Mouse (Mus musculus) mouse embryonic stem cell (cell line): ENCODE results near the gene Mvb12a.

Source experiments
- in situ Hi-C, 2 experiments: fragments of 300-500 bp; cut with MboI; formaldehyde crosslinking; loops; 1 replicate in 1 of 2; 3 replicates in 1 of 2; pipeline ENCODE4 v1.14.3; 2019 to 2020; ENCODE audit warnings: low sequenced_read_pairs in 2 of 2, low pct_unique_long_range_greater_than_20kb in 1 of 2, mixed read lengths in 1 of 2; ENCODE audit not compliant: unreplicated experiment in 1 of 2

Mvb12a gene

DNA sequence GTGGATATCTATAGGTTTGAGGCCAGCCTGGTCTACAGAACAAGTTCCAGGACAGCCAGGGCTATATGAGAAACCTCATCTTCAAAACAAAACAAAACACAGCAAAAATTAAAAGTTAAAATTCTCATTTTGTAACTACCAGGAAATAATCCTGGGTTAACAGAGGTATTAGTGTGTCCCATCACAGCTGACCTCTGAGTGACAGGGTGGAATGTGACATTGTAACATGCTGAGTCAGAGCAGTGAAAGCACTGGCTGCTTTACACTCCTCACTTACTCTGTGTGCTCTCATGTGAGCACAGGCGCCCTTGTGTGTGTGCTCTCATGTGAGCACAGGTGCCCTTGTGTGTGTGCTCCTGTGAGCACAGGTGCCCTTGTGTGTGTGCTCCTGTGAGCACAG lies 32.3 kb downstream of the Mvb12a start:
- in situ Hi-C loops: no loop called here

DNA sequence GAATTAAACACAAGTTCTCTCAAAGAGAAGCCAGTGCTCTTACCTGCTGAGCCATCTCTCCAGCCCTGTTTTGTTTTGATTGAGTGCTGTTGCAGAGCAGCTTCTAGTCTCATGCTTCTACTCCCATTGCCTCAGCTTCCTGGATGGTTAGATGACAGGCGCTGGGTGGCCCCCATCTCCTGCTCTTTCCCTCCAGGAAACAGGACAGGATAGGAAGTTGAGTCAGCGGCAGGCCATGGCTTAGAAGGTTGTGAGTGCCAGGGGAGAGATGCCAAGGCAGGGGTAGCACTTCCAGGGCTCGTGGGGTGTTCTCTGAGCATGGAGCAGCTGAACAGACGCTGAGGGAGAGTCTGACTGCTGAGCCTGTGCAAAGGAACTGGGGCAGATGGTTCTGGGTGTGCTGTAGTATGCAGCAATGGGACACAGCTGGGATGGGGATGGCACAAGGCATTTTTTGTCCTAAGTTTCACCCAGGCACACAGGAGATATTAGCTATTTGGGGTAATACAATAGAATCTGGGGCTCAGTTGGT lies 35.2 kb downstream of the Mvb12a start:
- in situ Hi-C loops: no loop called here

DNA sequence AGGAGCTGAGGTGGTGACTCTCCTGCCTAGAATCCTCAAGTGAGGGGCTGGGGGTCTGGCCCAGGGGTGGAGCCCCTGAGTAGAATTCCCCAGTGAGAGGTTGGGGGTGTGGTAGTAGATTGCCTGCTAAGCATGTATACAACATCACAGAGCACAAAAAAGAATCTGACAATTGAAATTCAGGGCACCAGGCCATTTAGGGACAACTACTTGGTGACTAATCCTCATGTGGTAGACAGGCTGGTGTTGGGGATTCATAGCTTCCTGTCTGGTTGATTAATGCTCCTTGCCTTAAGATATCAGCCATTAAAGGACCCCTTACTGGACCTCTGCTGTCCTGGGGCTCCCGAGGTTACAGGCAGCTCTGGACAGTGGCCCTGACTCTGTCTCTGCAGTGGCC lies 36.3 kb downstream of the Mvb12a start:
- in situ Hi-C loops: no loop called here

DNA sequence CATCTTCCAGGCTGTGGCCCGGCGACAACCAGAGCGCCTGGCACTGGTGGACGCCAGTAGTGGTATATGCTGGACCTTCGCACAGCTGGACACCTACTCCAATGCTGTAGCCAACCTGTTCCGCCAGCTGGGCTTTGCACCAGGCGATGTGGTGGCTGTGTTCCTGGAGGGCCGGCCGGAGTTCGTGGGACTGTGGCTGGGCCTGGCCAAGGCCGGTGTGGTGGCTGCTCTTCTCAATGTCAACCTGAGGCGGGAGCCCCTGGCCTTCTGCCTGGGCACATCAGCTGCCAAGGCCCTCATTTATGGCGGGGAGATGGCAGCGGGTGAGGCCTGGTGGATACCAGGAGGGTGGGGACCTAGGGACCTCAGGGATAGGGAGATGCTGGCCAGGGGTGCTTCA lies 36.8 kb downstream of the Mvb12a start:
- in situ Hi-C loops: no loop called here

DNA sequence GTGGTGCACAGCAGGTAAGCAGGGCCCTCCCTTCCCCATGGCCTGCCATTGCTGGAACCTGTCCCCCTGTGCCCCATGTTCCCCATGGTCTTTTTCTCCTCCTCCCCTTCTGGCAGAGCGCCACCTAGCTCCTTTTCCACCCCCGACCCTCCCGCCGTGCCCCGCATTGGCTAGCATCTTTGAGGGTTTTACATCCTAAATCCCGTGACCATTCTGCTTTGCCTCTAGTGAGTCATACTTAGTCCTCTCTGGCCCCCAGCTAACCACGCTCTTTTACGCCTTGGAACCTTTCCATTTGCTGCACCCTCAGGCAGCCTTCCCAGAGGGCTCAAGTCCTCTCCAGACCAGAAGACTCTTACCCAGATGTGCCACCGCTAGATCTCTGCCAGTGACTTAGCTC lies 37.5 kb downstream of the Mvb12a start:
- in situ Hi-C loops: no loop called here

DNA sequence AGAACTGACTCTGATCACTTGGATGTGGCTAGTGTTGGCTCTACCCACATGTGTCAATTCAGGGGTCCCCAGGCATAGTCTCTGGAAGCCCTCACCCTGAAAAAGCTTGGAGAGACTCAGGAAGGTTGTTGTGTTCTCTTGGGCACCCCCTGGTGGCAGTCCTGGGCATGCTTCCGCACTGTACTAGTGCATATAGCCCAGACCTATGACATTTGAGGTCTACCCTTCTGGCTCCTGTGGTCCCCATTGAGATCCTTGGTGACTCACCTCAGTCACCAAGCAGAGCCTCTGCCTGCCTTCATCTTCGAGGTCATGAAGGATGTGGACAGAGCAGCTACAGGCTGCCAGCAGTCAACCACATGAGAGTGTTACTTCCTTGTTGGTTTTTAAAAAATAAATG lies 44.2 kb downstream of the Mvb12a start:
- in situ Hi-C loops: no loop called here

DNA sequence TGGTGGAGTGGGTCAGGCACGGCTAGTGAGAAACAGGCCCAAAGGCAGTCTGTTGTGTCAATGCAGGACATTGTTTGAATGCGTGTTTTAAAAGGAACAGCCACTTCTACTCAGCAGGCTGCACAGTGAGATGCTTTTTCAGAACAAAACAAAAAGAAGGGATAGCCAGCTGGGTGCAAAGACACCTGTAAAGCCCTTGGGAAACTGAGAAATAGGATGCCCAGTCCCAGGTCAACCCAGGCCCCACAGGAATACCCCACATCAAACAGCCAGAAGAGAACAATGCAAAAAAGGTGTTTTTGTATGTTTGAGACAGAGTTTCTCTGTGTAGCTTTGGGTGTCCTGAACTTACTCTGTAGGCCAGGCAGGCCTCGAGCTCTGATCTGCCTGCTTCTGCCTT lies 46.0 kb downstream of the Mvb12a start:
- in situ Hi-C loops: no loop called here

DNA sequence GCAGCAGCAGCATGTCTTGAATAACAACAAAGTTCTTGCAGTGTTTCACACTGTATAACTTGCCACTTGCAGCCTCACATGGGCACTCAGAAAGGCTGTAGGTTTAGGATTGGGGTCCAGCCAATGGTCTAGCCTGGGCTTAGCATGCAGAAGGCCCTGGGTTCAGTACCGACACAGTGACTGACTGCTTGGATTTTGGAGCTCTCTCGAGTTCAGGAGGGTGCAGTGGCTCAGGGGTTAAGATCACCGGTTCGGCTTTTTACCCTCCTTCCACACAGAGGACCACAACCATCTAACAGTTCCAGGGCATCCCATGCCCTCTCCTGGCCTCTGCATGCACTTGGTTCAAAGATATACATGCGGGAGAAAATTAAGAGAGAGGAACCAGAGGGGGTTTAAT lies 48.3 kb downstream of the Mvb12a start:
- in situ Hi-C loops: no loop called here

DNA sequence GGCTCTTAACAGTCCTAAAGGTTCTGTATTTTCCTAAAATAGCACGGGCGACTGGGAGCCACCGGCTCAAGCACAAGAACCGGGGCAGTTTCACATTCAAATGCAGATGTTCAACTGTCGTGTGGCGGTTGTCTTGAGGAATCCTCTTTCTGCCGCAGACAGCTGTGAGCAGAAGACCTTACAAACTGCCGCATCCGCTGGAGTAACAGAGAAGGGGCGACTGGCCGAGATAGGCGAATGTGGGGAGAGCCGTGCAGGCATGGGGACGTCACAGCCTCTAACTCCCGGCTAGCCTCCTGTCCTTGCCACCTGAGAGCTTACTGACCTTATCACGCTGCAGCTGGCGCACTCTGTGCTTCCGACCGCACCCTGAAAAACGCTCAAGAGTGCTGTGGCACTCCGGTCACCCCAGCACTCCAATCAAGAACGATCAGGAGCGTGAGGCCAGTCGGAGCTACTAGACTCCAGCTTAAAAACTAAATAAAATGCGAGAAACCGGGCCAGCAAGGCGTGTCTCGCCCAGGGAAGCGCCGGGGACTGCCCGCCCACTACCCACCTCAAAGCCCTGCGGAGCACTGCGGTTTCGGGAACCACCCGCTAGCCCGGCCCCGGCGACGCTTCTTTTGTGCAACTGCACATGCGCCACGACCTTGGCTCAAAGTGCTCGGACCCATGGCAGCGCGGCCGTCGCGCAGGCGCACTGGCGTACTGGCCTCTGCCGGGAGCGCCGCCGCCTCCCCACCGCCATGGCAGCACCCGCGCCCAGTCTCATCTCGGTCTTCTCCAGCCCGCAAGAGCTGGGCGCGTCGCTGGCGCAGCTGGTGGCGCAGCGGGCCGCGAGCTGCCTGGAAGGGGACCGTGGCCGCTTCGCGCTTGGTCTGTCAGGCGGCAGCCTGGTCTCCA lies 49.0 kb downstream of the Mvb12a start, which contains the start of gene Pgls:
Gene Pgls, plus strand, starts transcription at position 706 of the 903 bp plus-strand sequence.
- in situ Hi-C loops: no loop called here

DNA sequence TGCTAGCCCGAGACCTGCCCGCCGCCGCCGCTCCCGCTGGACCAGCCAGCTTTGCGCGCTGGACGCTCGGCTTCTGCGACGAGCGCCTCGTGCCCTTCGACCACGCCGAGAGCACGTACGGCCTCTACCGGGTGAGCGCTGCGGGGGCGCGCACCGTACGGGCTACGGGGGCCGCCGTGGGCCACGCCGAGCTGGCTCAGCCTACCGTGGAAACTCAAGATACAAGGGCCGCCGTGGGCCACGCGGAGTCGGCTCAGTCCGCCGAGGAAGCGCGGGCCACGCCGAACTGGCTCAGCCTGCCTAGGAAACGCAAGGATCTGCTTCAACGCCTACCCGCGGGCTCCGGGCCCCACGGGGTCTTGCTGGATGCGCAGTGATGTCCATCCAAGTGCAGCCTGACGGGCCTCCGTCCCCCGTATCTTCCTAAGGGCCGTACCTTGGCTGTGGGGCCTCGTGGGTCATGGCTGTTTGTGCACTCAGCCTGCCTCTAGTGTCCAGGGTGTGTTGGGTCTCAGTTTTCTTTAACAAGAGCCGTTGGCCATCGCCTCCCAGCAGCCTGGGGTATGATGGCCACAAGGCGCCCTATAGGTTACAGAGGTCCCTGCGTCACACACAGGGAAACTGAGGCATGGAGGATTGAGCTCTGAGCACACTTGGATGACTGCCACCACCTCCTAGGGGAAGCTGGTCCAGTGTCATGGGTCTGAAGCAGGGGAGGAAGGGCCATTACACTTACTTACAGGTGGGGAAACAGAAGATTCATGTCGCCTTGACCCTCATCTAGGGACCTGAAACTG lies 49.9 kb downstream of the Mvb12a start:
- in situ Hi-C loops: no loop called here

DNA sequence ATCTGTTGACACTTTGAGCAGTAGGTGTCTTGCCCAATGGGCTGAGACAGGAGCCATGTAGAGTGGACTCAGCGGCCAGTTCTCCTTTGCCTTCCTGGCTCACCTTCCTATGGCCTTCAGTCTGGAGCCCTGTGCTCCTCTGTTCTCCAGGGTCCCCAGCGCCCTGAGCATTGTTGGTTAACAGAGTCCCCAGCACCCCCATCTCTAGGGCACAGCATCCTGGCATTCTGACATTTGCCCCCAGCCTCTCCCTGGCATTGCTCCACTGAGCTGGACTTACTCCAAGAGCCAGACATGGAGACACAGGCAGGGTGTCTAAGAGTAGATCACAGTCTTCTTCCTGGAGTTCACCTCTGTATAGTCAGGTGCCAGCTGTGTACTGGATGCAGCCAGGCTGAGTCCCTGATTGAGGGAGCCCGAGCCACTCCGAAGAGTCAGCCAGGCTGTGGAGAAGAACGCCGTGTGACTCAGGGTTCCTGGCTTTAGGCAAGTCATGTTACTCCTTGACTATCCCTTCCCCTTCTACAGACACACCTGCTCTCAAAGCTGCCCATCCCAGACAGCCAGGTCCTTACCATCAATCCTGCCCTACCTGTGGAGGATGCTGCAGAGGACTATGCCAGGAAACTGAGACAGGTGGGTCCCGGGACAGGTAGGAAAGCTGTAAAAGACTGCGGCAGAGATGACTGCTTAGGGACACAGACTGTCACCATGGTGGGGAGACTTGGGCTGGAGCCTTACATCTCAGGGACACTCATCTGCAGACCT lies 51.0 kb downstream of the Mvb12a start:
- in situ Hi-C loops: no loop called here

DNA sequence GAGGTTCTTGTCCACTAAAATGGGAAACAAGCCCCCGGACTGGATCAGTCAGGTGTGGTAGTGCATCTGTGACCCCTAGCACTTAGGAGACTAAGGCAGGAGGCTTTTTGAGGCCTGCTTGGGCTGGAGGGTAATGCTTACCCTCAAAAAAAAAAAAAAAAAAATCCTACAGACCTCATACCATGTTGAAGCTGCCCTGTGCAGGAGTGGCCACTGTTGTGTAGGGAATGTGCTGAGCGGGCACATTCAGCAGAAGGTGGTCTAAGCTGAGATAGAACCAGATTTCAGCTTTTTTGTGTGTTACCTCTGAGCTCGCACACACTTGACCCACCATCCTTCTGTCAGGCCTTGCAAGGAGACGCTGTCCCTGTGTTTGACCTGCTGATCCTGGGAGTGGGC lies 51.6 kb downstream of the Mvb12a start:
- in situ Hi-C loops: no loop called here

DNA sequence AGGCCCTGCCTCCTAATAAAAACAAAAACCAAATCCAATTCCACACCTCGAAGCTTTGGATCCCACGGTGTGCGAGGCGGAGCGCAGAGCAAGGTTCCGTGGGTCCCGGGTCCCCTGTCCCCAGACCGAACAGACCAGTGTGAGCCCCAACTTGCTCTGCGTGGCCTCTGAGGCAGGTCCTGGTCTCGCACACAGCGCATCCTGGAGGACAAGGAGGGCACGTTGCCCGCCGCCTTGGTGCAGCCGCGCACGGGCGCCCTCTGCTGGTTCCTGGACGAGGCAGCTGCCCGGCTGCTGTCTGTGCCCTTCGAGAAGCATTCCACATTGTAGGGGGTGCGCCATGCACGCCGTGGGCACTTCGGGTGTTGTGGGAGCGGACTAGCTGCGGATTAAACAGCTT lies 53.1 kb downstream of the Mvb12a start:
- in situ Hi-C loops: no loop called here

DNA sequence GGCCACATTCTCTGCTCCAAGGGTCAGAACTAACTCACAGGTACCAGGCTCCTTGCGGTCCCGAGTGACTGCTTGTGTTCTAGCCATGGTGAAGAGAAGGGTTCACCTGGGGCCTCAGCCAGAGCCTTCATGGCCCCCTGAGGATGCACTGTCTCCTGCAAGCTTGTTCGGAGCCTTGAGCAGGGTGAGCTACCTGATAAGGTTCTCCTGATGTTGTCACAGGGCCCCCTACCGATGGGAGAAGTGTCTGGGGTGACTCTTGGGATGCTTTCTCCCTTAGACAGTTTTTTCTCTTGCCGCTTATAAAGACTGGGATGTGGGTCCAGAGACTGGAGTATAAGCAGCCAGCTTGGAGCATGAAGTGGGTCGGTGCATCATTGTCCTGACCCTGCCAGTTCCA lies 53.7 kb downstream of the Mvb12a start:
- in situ Hi-C loops: no loop called here

DNA sequence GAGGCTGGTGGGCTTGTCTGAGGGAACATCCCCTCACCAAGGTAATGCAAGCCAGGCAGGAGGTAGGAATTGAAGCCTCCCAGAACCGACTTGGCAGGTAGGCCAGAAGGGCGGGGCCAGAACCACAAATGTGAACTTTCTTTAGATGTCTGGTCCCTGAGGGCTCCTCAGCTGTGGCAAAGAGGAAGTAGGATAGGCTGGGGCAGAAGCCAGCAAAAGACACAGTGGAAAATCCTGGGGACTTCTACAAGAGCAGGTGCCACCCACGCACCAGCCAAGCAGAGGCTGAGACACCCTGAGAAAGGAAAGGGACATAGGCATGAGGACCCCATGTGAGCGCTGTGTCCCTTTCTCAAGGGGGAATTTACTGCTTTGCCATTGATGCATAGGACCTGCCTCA lies 54.1 kb downstream of the Mvb12a start:
- in situ Hi-C loops: no loop called here

DNA sequence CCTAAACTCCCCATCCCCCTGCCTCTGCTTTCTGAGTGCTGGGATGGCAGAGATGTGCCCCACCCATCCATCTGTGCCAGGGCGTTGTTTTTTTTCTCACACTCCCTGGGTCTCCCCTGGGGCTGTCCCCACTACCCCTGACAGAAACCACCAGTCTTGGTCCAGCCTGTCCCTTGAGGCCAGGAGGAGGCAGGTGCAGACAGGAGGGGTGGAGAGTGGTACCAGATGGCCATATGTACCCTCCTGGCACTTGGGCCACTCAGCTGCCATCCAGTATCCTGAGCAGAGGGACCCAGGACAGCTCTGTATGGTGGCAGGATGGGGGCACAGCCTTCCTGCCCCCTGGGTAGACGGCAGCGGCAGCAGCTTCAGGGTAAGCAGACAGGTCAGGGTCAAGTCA lies 54.7 kb downstream of the Mvb12a start, which contains the start of gene Fam129c:
Gene Fam129c, plus strand, starts transcription at position 198 of the 400 bp plus-strand sequence.
- in situ Hi-C loops: no loop called here
